Mouse (Mus musculus) embryo, embryonic 9.5 days (tissue): ENCODE results near the gene Lsm12.
"Not testable (repeated sequence)": the region's sequence is repeated elsewhere in the genome, so short reads cannot be mapped to it uniquely, and the experiment has no call there.

Experiments used
- DNase-seq: peaks from one replicate; pipeline ENCODE4 v3.0.0-alpha.2; 2017; ENCODE audit errors: extremely low spot score

Lsm12 gene

DNA sequence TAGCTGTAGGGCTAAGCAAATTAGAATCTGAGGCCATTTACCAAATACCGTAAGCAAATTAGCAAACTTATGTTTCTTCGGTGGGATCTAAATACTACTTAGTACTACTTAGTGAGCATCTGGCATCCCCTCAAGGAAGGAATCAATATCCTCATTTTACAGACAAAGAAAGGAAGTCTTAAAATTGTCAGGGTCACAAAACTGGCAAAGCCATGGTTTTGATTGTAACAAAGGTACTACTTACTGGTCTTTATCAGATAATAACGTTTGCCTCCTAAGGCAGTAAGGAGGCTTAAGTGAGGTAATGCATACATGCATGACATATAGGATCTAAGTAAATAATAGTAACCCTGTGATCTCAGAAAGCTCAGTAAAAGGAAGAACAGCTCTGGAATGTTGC, 581 bp upstream of the Lsm12 start:
- no peak for DNase-seq

DNA sequence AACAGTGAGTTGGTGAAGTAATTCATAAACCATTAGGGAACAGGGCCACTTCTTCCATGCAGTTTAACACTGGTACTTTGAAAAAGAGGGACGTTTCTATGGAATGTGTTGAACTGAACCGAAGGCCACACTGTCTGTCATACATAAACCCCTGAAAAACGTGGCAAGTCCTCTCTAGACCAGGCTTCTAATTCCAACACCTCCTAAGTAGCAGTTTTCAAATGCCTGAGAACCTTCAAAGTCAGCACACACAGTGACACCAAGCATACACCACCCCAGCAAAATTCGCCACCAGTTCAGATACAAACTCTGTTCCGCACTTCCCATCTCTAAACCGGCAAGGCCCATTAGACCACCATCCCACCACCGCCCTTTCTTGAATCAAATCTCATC, 847 bp downstream of the Lsm12 start:
- no peak for DNase-seq

DNA sequence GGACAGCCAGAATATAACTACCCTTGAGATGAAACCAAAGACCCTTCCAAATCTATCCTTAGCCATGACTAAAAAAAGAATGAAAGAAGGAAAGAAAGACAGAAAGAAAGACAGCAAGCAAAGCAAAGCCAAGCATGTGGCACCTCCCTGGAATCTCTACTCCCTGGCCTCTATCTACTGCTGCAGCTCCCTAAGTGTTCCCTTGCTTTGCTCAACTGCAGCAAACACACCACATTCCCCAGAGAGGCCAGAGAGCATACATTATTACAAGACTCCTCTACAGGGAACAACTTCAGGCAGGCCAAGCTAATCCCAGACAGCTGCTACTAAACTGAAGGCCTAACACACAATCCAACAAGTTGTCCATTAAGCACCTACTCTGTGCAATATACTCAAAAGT, 5.3 kb downstream of the Lsm12 start:
- no peak for DNase-seq

DNA sequence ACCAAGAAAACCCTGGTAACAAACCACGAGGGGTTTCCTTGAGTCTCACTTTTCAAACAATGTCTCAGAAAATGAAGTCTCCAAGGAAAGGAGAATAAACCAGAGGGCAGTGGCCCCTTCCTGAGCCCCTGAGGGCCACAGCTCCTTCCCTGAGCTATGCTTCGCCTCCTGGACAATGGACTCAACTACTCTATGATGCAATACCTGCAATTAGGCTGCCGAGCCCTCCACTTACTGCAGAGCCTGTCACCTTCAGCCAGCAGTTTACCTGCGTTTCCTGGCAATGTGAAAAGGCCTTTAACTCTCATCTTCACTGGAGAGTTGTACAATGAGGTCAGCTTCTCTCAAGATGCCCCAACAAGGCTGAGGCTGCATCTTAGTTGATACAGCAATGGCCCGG, 16.4 kb downstream of the Lsm12 start:
- no peak for DNase-seq

DNA sequence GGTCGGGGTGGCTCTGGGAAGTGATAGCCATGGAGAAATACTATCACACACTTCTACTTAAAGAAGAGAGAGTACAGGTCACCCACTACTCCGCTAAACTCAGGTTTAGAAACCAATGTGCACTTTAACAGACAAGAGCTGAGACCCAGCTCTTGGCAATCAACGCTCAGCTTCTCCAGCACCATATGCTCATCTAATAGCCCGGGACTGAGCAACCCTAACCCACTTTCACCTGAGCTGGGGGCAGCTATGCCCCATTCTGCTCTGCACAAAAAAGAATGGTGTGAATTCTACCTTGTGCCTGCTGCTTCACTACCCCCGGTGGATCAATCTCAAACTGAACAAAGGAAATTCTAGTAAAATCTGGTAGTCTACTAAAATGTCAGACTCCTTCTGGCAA, 17.6 kb downstream of the Lsm12 start:
- DNase-seq: no peak

DNA sequence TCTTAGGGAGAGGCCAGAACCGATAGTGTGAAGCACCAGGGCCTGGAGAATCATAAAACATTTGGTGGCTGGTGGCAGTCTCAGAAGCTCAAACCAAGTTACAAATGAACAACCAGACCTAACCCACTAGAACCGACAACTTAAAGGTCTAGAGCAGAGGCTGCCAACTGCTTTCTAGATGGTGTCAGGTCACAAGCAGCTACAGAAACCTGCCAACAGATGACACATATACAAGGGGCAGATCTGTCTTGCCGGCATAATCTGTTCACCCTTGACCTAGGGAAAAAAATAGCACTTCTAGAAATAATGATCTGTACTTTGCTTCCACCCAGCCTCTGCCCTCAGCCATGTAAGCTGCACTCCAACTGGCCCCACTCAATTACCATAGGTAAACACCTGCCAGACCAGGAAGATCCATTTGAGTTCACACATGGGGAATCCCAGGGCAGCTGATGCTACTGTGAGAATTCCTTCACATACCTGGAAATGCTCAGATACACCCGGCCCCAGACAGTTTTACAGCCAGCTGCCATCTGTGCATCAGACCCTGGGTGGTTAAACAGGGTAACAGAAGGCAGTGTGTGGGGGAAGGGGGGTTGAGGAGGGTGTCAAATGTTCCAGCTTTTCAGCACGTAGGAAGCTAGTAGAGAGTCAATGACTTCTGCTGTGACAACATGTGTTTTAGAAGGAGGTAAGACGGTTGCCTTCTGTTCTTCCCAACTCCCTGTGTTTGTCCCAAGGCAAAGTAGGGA, 18.9 kb downstream of the Lsm12 start:
- no peak for DNase-seq

DNA sequence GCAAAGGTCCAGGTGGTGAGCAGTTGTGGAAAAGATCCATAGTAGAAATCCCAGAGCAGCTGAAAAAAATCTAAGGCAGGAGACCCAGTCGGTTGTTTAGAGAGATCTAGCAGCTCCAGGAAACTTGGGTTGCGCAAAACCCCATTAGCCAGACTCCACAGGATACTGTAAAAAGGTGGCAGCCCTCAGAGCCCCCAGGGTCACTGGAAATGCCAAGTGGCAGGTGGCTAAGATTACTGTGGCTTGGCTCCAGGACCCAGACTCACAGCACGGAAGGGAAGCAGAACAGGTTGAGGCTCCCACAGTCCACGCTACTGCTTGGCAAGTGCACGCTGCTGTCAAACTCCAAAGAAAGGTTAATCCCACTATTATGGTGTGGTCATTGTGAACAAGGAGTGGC, 25.3 kb downstream of the Lsm12 start:
- DNase-seq: no peak

DNA sequence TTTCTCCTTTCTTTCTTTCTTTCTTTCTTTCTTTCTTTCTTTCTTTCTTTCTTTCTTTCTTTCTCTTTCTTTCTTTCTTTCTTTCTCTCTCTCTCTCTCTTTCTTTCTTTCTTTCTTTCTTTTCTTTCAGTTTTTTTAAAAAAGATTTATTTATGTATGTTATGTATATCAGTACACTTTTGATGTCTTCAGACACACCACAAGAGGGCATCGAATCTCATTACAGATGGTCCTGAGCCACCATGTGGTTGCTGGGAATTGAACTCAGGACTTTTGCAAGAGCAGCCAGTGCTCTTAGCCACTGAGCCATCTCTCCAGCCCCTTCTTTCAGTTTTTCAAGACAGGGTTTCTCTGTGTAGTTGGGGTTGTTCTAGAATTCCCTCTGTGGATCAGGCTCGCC, 27.1 kb downstream of the Lsm12 start:
- not testable (repeated sequence) for DNase-seq

DNA sequence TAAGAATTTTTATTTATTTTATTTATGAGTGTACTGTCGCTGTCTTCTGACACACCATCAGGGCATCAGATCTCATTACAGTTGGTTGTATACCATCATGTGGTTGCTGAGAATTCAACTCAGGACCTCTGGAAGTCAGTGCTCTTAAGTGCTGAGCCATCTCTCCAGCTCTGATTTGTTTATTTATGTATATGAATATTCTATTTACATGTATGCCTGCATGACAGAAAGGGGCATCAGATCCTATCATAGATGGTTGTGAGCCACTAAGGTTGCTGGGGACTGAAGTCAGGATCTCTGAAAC, 28.4 kb downstream of the Lsm12 start:
- no peak for DNase-seq

DNA sequence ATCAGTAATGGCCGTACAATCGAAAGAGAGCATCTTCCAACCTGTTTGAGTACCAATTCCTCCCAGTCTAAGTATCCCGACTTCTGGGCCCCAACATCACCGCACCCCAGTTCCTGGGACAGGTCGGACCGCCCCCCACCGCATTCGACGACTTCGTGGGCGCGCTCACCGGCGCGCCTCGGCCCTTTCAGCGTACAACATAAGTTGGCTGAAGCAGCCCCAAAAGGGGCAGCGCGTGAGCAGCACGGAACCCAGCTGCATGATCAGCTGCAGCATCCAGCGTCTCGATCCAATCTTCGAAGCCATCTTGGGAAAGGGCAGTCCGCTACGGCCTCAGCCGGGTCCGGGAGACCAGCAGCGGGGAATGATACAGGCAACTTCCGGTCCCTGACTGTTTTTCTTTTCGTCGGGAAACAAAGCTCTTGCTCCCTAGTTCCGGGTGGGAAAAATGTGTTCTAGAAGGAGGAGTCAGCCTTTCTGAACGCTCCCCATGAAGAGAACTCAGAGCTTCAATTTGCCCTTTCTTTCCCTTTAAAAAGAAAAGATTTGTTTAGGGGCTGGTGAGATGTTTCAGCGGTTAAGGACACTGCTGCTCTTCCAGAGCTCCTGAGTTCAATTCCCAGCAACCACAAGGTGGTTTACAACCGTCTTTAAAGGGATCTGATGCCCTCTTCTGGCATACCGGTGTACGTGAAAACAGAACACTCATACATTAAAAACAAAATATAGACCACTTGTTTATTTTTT, 28.9 kb downstream of the Lsm12 start, which contains the start of gene Tmem101:
Gene Tmem101 (minus strand): TSS at position 366 of the 747 bp plus-strand sequence.
- peak; percentile 87 for DNase-seq

DNA sequence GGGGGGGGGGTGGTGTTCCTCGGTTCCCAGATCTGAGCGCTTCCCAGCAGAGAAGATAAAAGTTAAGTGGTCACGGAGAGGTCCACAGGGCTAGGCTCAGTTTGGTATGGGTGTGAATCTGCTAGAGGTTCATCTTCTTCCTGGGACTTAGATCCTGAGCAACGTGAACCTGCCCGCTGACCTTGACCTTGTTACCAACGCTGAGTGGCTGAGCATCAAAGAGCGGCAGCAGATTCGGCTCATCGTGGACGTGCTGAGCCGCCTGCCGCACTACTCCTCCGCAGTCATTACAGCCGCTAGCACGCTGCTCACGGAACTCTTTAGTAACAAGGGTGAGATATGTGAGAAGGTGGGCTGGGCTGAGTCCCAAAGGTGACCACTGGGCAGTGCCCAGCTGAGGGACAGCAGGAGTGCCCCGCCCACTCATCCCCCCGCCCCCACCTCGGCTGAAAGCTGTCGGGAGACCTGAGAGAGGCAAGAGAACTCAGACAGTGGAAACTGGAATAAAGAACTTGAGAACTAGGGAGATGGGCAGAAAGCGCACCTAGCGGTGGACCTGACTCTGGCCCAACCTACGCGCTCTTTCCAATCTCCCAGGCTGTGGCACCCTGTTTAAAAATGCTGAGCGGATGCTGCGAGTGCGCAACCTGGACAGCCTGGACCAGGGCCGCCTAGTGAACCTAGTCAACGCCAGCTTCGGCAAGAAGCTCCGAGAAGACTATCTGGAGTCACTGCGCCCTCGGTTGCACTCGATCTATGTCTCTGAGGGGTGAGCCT, 37.7 kb downstream of the Lsm12 start:
- DNase-seq: no peak

DNA sequence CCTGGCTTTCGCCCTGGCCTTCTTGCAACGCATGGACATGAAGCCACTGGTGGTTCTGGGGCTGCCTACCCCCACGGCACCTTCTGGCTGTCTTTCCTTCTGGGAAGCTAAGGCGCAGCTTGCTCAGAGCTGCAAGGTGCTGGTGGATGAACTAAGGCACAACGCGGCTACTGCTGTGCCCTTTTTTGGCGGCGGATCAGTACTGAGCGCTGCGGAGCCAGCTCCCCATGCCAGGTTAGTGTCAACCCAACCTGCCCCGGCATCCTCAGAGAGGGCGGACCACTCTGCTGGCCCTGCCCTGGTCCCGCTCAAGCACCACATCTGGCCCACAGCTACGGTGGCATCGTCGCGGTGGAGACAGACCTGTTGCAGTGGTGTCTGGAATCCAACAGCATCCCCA, 38.6 kb downstream of the Lsm12 start:
- DNase-seq: no peak

DNA sequence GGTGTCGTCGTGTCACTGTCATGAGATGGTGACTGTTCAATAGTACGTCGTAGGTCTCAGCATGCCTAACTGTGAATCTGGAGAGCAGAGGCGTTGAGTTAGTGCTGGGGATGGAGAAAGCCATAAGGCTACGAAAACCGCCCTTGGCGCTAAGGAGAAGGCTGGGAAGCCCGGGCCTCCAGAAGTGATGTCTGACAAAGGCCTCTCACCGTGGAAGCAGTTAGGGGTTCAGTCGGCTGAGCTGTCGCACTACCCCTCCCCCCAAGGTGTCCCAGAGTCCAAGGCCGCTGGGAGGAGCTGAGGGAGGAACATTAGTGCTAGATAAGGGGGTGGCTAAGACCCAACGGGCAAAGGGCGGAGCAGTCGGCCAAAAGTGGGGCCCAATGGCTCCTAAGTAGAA, 39.1 kb downstream of the Lsm12 start:
- DNase-seq: no peak

DNA sequence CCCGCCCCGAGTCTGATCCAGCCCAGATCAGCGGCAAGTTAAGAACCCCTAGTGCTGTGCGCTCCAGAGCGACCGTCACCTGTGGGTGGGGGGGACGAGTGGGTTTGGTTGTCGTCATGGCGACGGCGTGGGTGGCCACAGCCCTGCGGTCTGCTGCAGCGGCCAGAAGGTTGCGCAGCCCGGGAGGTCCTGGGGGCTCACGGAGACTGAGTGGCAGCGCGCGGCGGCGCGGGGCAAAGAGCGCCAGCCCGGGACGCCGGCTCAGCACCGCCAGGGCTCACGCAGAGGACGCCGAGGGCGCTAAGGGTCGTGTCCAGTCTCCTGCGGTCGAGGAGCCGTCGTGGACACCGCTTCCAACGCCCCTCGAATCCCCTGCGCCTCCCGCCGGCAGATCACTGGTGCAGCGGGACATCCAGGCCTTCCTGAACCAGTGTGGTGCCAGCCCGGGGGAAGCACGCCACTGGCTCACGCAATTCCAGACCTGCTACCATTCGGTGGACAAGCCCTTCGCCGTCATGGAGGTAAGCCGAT, 39.6 kb downstream of the Lsm12 start, which contains the start of gene Nags:
Gene Nags (plus strand): TSS at position 43 of the 531 bp plus-strand sequence.
- peak; percentile 45 for DNase-seq

DNA sequence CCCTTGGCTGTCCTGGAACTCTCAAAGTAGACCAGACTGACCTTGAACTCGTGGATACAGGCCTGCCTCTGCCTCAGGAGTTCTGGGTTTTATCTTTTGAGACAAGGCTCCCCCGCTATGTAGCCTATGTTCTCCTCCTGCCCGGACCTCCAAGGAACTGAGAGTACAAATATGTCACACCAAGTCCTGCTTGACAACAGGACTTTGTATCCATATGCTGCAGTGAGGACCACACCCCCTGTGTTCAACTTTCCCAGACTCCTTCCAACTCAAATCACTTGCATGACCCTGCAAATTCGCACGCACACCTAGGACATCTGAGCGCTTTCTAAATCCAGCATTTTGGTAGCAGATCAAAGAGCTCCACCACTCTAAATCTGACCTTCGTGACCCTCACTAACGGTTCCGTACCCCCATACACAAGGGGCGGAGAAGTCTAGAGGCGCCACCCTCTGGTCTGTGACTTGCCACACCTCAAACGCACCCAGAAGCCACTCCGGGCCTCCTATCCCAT, 40.1 kb downstream of the Lsm12 start:
- no peak for DNase-seq

DNA sequence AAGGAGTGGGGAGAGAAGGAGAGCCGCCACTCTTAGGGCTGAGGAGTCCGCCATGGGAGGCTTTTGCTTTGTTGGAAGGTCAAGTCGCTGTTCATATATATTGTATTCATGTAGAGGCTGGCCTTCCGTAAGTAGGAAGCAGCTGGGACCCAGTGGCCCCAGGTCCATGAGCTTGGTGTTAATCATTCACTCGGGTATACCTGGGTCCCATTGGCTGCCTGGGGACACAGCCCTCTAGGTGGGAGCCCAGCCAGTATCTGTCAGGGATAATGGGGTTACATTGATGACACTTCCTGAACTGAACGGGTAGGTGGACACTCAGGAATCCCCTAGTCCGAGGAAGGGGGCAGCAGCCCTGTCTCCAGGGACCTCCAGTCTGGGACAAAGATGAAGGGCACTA, 42.7 kb downstream of the Lsm12 start:
- no peak for DNase-seq

DNA sequence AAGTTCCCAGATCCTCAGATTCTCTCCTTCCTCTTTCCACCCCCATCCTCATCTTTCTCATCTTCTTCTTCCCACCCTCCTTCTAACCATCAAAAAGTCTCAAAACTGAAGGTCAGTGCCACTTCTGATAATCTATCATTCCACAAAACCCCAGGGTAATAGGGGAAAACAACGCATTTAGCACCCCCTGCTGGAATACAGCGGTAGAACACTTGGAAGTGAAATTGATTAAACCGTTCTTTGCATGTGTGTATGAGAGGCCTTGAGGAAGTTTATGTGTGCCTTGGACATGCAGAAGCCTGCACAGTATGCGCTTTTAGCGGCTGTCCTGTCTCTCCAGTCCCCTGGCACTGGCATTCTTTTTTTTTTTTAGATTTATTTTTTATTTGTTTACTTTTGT, 44.6 kb downstream of the Lsm12 start:
- peak; percentile 76 for DNase-seq

DNA sequence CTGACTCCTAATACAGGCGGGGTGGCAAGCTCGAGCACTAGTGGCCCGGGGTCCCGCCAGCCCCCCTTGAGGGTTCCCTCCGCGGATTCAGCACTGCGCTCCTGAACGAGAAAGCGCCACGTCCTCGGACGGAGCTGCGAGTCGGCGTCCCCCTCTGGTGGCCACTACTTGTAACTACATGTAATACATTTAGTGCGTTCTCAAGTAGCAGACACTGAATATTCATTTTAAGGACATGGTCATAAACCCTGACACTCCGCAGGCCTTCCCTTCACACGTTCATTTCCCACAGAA, 46.7 kb downstream of the Lsm12 start:
- DNase-seq: no peak

DNA sequence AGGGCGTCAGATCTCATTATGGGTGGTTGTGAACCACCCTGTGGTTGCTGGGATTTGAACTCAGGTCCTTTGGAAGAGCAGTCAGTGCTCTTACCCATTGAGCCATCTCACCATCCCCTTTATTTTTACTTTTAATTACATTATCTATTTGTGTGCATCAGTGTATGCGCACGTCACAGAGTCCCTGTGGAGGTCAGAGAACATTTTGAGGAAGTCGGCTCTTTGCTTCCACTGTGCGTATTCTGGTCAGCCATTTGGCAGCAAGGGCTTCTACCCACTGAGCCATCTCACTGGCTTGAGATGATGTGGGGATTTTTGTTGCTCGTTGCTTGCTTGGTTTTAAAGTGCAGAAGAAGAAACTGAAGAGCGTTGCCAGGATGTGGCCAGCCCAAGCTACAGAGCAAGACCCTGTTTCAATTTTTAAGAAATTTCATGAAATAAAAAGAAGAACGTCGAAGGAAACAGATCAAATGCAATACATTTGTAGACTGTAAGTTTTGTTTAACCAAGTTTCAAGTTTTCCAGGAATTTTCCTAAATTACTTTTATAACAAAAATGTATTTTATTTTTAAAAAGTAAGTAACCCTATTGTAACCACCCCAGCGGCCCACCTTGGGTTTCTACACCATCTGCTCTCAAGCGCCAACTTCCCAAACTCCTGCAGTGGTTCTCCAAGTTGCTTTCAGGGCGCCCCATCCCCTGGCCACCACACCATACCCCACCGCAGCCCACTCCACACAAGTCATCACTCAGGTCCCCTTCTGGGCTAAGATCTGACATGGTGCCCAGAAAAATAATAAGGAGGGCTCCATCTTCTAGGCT, 47.3 kb downstream of the Lsm12 start:
- DNase-seq: peak; percentile 69

DNA sequence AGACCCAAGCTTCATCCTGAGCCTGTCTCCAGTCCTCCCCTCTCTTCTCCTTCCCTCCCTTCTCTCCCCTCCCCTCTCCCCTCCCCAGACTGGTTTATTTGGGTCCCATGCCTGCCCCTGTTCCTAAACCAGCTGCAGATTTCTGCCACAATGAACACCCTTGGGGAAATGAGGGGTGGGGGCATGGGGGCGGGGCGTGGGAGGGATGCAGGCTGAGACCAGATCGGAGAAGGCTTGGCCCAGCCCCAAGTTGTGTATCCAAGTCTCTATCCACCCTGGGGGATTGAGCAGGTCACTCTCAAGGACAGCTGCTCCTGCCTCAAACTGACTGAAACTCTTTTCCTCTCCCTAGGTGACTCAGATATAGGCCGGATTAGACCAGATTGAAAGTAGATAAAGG, 50.6 kb downstream of the Lsm12 start:
- no peak for DNase-seq

DNA sequence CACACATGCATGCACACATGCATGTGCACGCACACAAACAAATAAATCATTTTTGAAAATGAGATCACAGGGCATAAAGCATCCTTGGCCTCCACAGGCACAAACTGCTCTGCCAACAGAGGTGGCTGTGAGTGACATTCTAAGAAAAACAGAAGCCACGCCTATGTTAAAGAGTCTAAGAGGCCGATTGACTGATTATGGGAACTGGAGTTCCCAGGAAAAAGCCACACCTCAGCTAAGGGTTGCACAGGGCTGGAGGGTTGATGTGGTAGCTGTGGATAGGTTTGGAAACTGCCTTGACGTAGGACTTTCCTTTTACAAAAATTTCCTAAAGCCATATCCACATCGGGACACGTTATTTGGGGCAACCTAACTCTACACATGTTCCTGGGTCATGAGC, 67.7 kb downstream of the Lsm12 start:
- no peak for DNase-seq

DNA sequence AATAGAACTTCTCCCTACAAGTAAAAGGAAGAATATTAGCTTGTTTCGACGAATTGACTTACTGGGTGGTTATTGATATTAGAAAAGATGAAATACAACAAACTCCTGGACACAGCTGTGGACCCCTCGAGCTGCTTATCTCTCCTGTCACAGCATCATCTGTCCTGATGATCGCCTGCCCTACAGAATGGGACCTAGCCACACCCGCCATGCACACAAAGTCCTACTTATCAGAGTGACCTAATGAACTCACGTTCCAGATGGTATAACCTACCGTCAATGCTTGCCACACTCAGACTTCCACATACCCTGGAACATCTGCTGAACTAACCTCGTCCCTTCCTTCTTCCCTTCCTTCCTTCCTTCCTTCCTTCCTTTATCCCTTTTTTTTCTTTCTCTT, 68.9 kb downstream of the Lsm12 start:
- DNase-seq: no peak
